ENCODE assay signal across 8 mouse cellular contexts in the genomic region with DNA sequence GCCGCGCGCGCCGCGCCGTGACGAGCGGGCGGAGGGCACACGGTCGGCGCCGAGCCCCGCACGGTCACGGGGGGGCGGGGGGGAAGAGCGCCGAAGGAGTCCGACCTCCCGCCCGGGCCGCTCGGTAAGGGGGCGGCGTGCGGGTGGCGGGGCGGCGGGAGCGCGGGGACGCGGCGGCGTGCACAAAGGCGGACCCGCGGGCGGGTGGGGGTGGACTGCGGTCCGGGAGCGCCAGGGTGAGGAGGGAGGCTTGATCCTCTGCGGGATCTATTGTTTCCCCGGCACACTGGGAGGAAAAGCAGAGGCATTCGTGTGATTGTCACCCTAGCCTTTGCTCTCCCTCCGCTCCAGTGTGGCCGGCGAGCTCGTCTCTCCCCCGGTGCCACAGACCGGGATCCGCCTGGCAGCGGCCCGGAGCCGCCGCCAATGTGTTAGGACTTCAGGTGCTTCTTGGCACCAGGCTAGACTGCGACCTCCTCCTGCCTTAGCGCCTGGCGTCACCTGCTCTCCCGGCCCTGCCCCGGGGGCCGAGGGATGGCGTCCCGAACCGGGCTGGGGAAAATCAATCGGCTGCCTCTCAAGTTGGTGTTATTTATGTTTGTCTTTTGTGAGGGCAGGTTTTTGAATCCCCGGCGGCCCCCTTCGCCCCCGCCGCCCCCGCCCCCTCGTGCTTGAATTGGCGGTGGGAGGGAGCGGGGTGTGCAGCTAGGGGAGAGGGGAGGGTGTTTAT. TPM values are rescaled to one million over a fixed set of nuclear protein-coding genes. Genes with fewer than 3 reads are reported as not detected.
A peak's percentile ranks its signal among the peaks of the same experiment; 100 is the strongest.
DNase-seq lines count a peak whose midpoint lies in the region; ATAC-seq and TF ChIP-seq lines count a peak whose summit lies in the region.

No protein-coding gene starts in this region.

- no peaks in the 10 kb centered on the region for H3K27me3 ChIP-seq in E14TG2a.4 (ENCODE audit: insufficient read depth, low read length)
- no peaks in the 10 kb centered on the region for H3K27me3 ChIP-seq in embryonic facial prominence, embryonic 14.5 days (replicated peaks; ENCODE audit: control insufficient read depth, insufficient read depth, low read length)
- H3K27me3 ChIP-seq in heart, embryonic 13.5 days (replicated peaks), result no peaks in the 10 kb centered on the region
- no peaks in the 10 kb centered on the region for H3K27me3 ChIP-seq in kidney, postnatal 0 days (ENCODE audit: insufficient read depth, low read length)
- H3K27me3 ChIP-seq in liver, embryonic 14.5 days (ENCODE audit: control insufficient read depth, insufficient read depth, low read length), result no peaks in the 10 kb centered on the region
- no peaks in the 10 kb centered on the region for H3K27me3 ChIP-seq in neural tube, embryonic 11.5 days (ENCODE audit: control insufficient read depth, insufficient read depth, low read length)

- peak overlapping the region; percentile 86 for H3K4me3 ChIP-seq in E14TG2a.4 (replicated peaks; ENCODE audit: low read length)
- H3K4me3 ChIP-seq in bone marrow, adult 2 months (replicated peaks; ENCODE audit: control insufficient read depth, low read depth, low read length), result peak overlapping the region; percentile 65
- peak overlapping the region; percentile 82 for H3K4me3 ChIP-seq in embryonic facial prominence, embryonic 14.5 days (ENCODE audit: low read depth, low read length)
- H3K4me3 ChIP-seq in heart, embryonic 13.5 days, result peak overlapping the region; percentile 72
- peak overlapping the region; percentile 62 for H3K4me3 ChIP-seq in kidney, postnatal 0 days (replicated peaks; ENCODE audit: low read depth, low read length)
- peak overlapping the region; percentile 53 to 58 for H3K4me3 ChIP-seq in liver, embryonic 14.5 days (ENCODE audit: insufficient read depth in 1 of 2, low read depth in 2 of 2, low read length in 2 of 2)
- H3K4me3 ChIP-seq in neural tube, embryonic 11.5 days (ENCODE audit: low read depth, low read length), result peak overlapping the region; percentile 72

- H3K9me3 ChIP-seq in E14TG2a.4 (ENCODE audit: low read length), result no peaks in the 10 kb centered on the region
- no peaks in the 10 kb centered on the region for H3K9me3 ChIP-seq in embryonic facial prominence, embryonic 14.5 days (ENCODE audit: control insufficient read depth, low read length)
- no peaks in the 10 kb centered on the region for H3K9me3 ChIP-seq in heart, embryonic 13.5 days
- H3K9me3 ChIP-seq in kidney, postnatal 0 days (replicated peaks; ENCODE audit: low read length), result no peaks in the 10 kb centered on the region
- no peaks in the 10 kb centered on the region for H3K9me3 ChIP-seq in liver, embryonic 14.5 days (ENCODE audit: control insufficient read depth, low read length)
- no peaks in the 10 kb centered on the region for H3K9me3 ChIP-seq in neural tube, embryonic 11.5 days (ENCODE audit: control insufficient read depth, low read length)

- H3K4me2 ChIP-seq in embryonic facial prominence, embryonic 14.5 days (ENCODE audit: low read depth, low read length), result peak overlapping the region; percentile 89
- peak overlapping the region; percentile 77 for H3K4me2 ChIP-seq in heart, embryonic 13.5 days
- peak overlapping the region; percentile 82 for H3K4me2 ChIP-seq in kidney, postnatal 0 days (ENCODE audit: low read length)
- H3K4me2 ChIP-seq in liver, embryonic 14.5 days (ENCODE audit: low read depth), result peak overlapping the region; percentile 73
- H3K4me2 ChIP-seq in neural tube, embryonic 11.5 days (ENCODE audit: low read depth), result peak overlapping the region; percentile 53

- ATAC-seq in embryonic facial prominence, embryonic 14.5 days (ENCODE audit: low read depth), result peak; percentile 84
- peak; percentile 45 for ATAC-seq in heart, embryonic 13.5 days (ENCODE audit: extremely low read depth, insufficient number of reproducible peaks, low FRiP score, low TSS enrichment)
- peak; percentile 84 for ATAC-seq in kidney, postnatal 0 days (replicated peaks; ENCODE audit: low FRiP score, low read depth)
- peak; percentile 57 for ATAC-seq in liver, embryonic 14.5 days (ENCODE audit: insufficient read depth)
- ATAC-seq in neural tube, embryonic 11.5 days (ENCODE audit: insufficient read depth, low FRiP score, low TSS enrichment), result peak; percentile 87

- DNase-seq in embryonic facial prominence, embryonic 14.5 days (ENCODE audit: low spot score), result peak; percentile 55
- DNase-seq in kidney, postnatal 0 days (ENCODE audit: low spot score), result peak; percentile 61
- peak in 1 of 3 experiments; percentile 4 for DNase-seq in liver, embryonic 14.5 days (ENCODE audit: low read depth in 3 of 3, low spot score in 3 of 3)
- DNase-seq in neural tube, embryonic 11.5 days (ENCODE audit: low spot score), result peak; percentile 85
- peak; percentile 38 for DNase-seq in urinary bladder, postnatal 25 days (ENCODE audit: low spot score)

- WGBS in bone marrow, adult 2 months, result 2% methylated on average over 76 of the region's 77 CpGs
- WGBS in embryonic facial prominence, embryonic 14.5 days, result 1% methylated on average over 34 of the region's 77 CpGs
- WGBS in heart, embryonic 13.5 days, result 1% methylated on average over 31 of the region's 77 CpGs
- under 1% methylated on average over 42 of the region's 77 CpGs for WGBS in kidney, postnatal 0 days
- under 1% methylated on average over 65 of the region's 77 CpGs for WGBS in liver, embryonic 14.5 days (ENCODE audit: insufficient replicate concordance)
- under 1% methylated on average over 51 of the region's 77 CpGs for WGBS in neural tube, embryonic 11.5 days

- H3K4me1 ChIP-seq in E14TG2a.4 (replicated peaks; ENCODE audit: low read depth, low read length), result peaks cover 36% of the 10 kb centered on the region
- H3K4me1 ChIP-seq in bone marrow, adult 2 months (ENCODE audit: control insufficient read depth, insufficient read depth, low read length), result no peaks in the 10 kb centered on the region
- H3K4me1 ChIP-seq in embryonic facial prominence, embryonic 14.5 days (ENCODE audit: control insufficient read depth, insufficient read depth, low read length), result peaks cover 8% of the 10 kb centered on the region
- peaks cover 33% of the 10 kb centered on the region for H3K4me1 ChIP-seq in heart, embryonic 13.5 days
- H3K4me1 ChIP-seq in kidney, postnatal 0 days (replicated peaks; ENCODE audit: insufficient read depth, low read length), result no peaks in the 10 kb centered on the region
- no peaks in the 10 kb centered on the region for H3K4me1 ChIP-seq in liver, embryonic 14.5 days (replicated peaks; ENCODE audit: control insufficient read depth in 2 of 2, insufficient read depth in 2 of 2, low read length in 1 of 2)
- peaks cover 8% of the 10 kb centered on the region for H3K4me1 ChIP-seq in neural tube, embryonic 11.5 days (ENCODE audit: control insufficient read depth, insufficient read depth, low read length)

- no peak for TF ChIP-seq CTCF in E14TG2a.4 (conservative IDR thresholded peaks at IDR 0.05; ENCODE audit: low read length)
- TF ChIP-seq CTCF in bone marrow, adult 2 months (IDR thresholded peaks at IDR 0.05; ENCODE audit: control insufficient read depth, insufficient read depth, low read length), result no peak
- no peak for TF ChIP-seq CTCF in kidney, postnatal 0 days (IDR thresholded peaks at IDR 0.05; ENCODE audit: low read depth)
- TF ChIP-seq CTCF in liver, embryonic 14.5 days (IDR thresholded peaks at IDR 0.05; ENCODE audit: low read depth), result no peak

- H3K9ac ChIP-seq in embryonic facial prominence, embryonic 14.5 days (ENCODE audit: low read depth, low read length), result peak overlapping the region; percentile 91
- peak overlapping the region; percentile 97 for H3K9ac ChIP-seq in heart, embryonic 13.5 days
- peak overlapping the region; percentile 92 for H3K9ac ChIP-seq in kidney, postnatal 0 days (ENCODE audit: low read depth, low read length)
- H3K9ac ChIP-seq in liver, embryonic 14.5 days (replicated peaks), result peak overlapping the region; percentile 66
- H3K9ac ChIP-seq in neural tube, embryonic 11.5 days (ENCODE audit: low read length), result peak overlapping the region; percentile 80

- H3K36me3 ChIP-seq in E14TG2a.4 (ENCODE audit: insufficient read depth, low read length), result peaks cover 14% of the 10 kb centered on the region
- H3K36me3 ChIP-seq in embryonic facial prominence, embryonic 14.5 days (ENCODE audit: control insufficient read depth, insufficient read depth, low read length), result no peaks in the 10 kb centered on the region
- peaks cover 8% of the 10 kb centered on the region; the same call in 1 of the 2 replicates for H3K36me3 ChIP-seq in heart, embryonic 13.5 days
- no peaks in the 10 kb centered on the region for H3K36me3 ChIP-seq in kidney, postnatal 0 days (ENCODE audit: insufficient read depth, low read length)
- H3K36me3 ChIP-seq in liver, embryonic 14.5 days (replicated peaks; ENCODE audit: control insufficient read depth, insufficient read depth, low read depth), result no peaks in the 10 kb centered on the region
- H3K36me3 ChIP-seq in neural tube, embryonic 11.5 days (ENCODE audit: control insufficient read depth, insufficient read depth, low read length), result peaks cover 2% of the 10 kb centered on the region

- H3K27ac ChIP-seq in bone marrow, adult 2 months (ENCODE audit: control insufficient read depth, insufficient read depth, low read depth, low read length, poor library complexity), result no peak overlapping the region
- peak overlapping the region; percentile 91 for H3K27ac ChIP-seq in embryonic facial prominence, embryonic 14.5 days (replicated peaks; ENCODE audit: low read depth, low read length)
- H3K27ac ChIP-seq in heart, embryonic 13.5 days (replicated peaks), result peak overlapping the region; percentile 88
- peak overlapping the region; percentile 93 for H3K27ac ChIP-seq in kidney, postnatal 0 days
- no peak overlapping the region for H3K27ac ChIP-seq in liver, embryonic 14.5 days
- H3K27ac ChIP-seq in neural tube, embryonic 11.5 days (ENCODE audit: low read depth, low read length), result peak overlapping the region; percentile 99

- no peak for TF ChIP-seq POLR2A in bone marrow, adult 2 months (IDR thresholded peaks at IDR 0.05; ENCODE audit: borderline replicate concordance, control insufficient read depth, low read depth, low read length)

- TF ChIP-seq EP300 in liver, embryonic 14.5 days (IDR thresholded peaks at IDR 0.05; ENCODE audit: low read depth), result no peak

RNA-seq across cellular contexts. Expression of a gene that starts 0.8 kb away (rescaled TPM):
- 3.3 and 3.5 TPM in 2 replicates for polyA plus RNA-seq in bone marrow, adult 2 months (2011; ENCODE audit: insufficient read depth, insufficient read length, low replicate concordance, missing spikeins)
- 17.1 and 20.6 TPM in 2 replicates for polyA plus RNA-seq in embryonic facial prominence, embryonic 14.5 days (2014; fragmentation: Nextera tagmentation; extraction: Ambion mirVana)
- polyA plus RNA-seq in heart, embryonic 13.5 days (2015; fragmentation: Nextera tagmentation; extraction: Ambion mirVana), result 13.1 and 13.6 TPM in 2 replicates
- polyA plus RNA-seq in kidney, postnatal 0 days (2015; fragmentation: Nextera tagmentation; extraction: Ambion mirVana), result 8.2 and 10.3 TPM in 2 replicates
- polyA plus RNA-seq in liver, embryonic 14.5 days (2012; rRNA removed), result 2.3 and 3.0 TPM in 2 replicates
- polyA plus RNA-seq in liver, embryonic 14.5 days (2014; fragmentation: Nextera tagmentation; extraction: Ambion mirVana), result 2.6 TPM in 2 replicates
- 16.7 and 17.8 TPM in 2 replicates for polyA plus RNA-seq in neural tube, embryonic 11.5 days (2014; fragmentation: Nextera tagmentation; extraction: Ambion mirVana)

Comparison
In these comparisons a context has a peak if more than half of its experiments do, and no peak if none do; other contexts are left out.
1. H3K27ac ChIP-seq: peak in embryonic facial prominence, embryonic 14.5 days (single experiment), heart, embryonic 13.5 days (single experiment), kidney, postnatal 0 days (single experiment) and neural tube, embryonic 11.5 days (single experiment); none in bone marrow, adult 2 months (single experiment) and liver, embryonic 14.5 days (single experiment).
2. Peak in every context shown above with its lines, with median percentiles within 50 percentile points of each other: H3K4me3 ChIP-seq, ATAC-seq, H3K4me2 ChIP-seq and H3K9ac ChIP-seq.